Mouse (Mus musculus) right cerebral cortex, adult 2 months (tissue): ENCODE measurements around the gene Trim2.

Source experiments
- DNase-seq, 2 experiments: peaks; one replicate each; pipeline ENCODE4 v3.0.0; 2021 to 2022; ENCODE audit warnings: low spot score in 2 of 2

Gene Trim2

GRCm38 (mm10) chr3:84219720-84220273 is 86.9 kb downstream of the Trim2 start:
- peak; percentile 39 to 53 for DNase-seq

GRCm38 (mm10) chr3:84219166-84219710 is 87.4 kb downstream of the Trim2 start:
- no peak for DNase-seq

GRCm38 (mm10) chr3:84218498-84218897 is 88.2 kb downstream of the Trim2 start:
- DNase-seq: no peak

GRCm38 (mm10) chr3:84217961-84218351 is 88.7 kb downstream of the Trim2 start:
- no peak for DNase-seq

- DNase-seq: peak in 1 of 2 experiments; percentile 35
Observed at GRCm38 (mm10) chr3:84217118-84217960, 89.3 kb downstream of the Trim2 start.

- DNase-seq: peak in 1 of 2 experiments; percentile 46
Observed at GRCm38 (mm10) chr3:84215743-84216360, 90.8 kb downstream of the Trim2 start.

- peak in 1 of 2 experiments; percentile 54 for DNase-seq
Observed at GRCm38 (mm10) chr3:84215253-84215652, 91.4 kb downstream of the Trim2 start.

GRCm38 (mm10) chr3:84214501-84214900 is 92.2 kb downstream of the Trim2 start:
- peak; percentile 74 to 75 for DNase-seq

- DNase-seq: no peak
Observed at GRCm38 (mm10) chr3:84211340-84211875, 95.3 kb downstream of the Trim2 start.

GRCm38 (mm10) chr3:84208917-84209513 is 97.7 kb downstream of the Trim2 start:
- DNase-seq: no peak

GRCm38 (mm10) chr3:84208475-84208874 is 98.2 kb downstream of the Trim2 start:
- DNase-seq: no peak

- DNase-seq: no peak
Observed at GRCm38 (mm10) chr3:84207366-84207765, 99.3 kb downstream of the Trim2 start.

- DNase-seq: no peak
Observed at GRCm38 (mm10) chr3:84206106-84206505, 100.6 kb downstream of the Trim2 start.

GRCm38 (mm10) chr3:84205650-84206049 is 101.0 kb downstream of the Trim2 start:
- peak; percentile 58 to 59 for DNase-seq

GRCm38 (mm10) chr3:84204640-84205039 is 102.0 kb downstream of the Trim2 start:
- DNase-seq: peak in 1 of 2 experiments; percentile 51

- no peak for DNase-seq
Observed at GRCm38 (mm10) chr3:84200559-84201420, 105.9 kb downstream of the Trim2 start.

- DNase-seq: no peak
Observed at GRCm38 (mm10) chr3:84199516-84199915, 107.2 kb downstream of the Trim2 start.

- DNase-seq: no peak
Observed at GRCm38 (mm10) chr3:84198229-84198628, 108.4 kb downstream of the Trim2 start.

- DNase-seq: no peak
Observed at GRCm38 (mm10) chr3:84193881-84194280, 112.8 kb downstream of the Trim2 start.

- no peak for DNase-seq
Observed at GRCm38 (mm10) chr3:84191141-84191881, 115.4 kb downstream of the Trim2 start.
